Mouse (Mus musculus) limb, embryonic 15.5 days (tissue): ENCODE data around the gene Golt1b. TPM values are rescaled to one million over a fixed set of nuclear protein-coding genes. Genes with fewer than 3 reads are reported as not detected.

Source experiments
- ATAC-seq: fragments of 200-750 bp; cut with Nextera tagmentation; 2 replicates; pipeline ENCODE4 v1.8.0; 2017; ENCODE audit warnings: low read depth, moderate TSS enrichment; ENCODE audit not compliant: insufficient number of reproducible peaks, low FRiP score, low TSS enrichment
- H3K27ac ChIP-seq: fragments of 300-500 bp; sonication (generic); 2 replicates; pipeline ENCODE4 v1.5.1; 2015; ENCODE audit warnings: moderate library complexity, mild to moderate bottlenecking, inconsistent platforms
- H3K27me3 ChIP-seq: fragments of 300-500 bp; sonication (generic); 2 replicates; pipeline ENCODE4 v1.6.1; 2015; ENCODE audit warnings: inconsistent platforms
- H3K36me3 ChIP-seq: fragments of 300-500 bp; sonication (generic); 2 replicates; pipeline ENCODE4 v1.6.1; 2015; ENCODE audit warnings: inconsistent platforms
- H3K4me1 ChIP-seq: fragments of 300-500 bp; sonication (generic); 2 replicates; pipeline ENCODE4 v1.6.1; 2015; ENCODE audit warnings: inconsistent platforms
- H3K4me2 ChIP-seq: fragments of 300-500 bp; sonication (generic); 2 replicates; pipeline ENCODE4 v1.6.1; 2015; ENCODE audit warnings: mild to moderate bottlenecking, inconsistent platforms
- H3K4me3 ChIP-seq: fragments of 300-500 bp; sonication (generic); 2 replicates; pipeline ENCODE4 v1.5.1; 2015; ENCODE audit warnings: mild to moderate bottlenecking, inconsistent platforms
- H3K9ac ChIP-seq: fragments of 300-500 bp; sonication (generic); 2 replicates; pipeline ENCODE4 v1.6.1; 2015; ENCODE audit warnings: inconsistent platforms
- H3K9me3 ChIP-seq: fragments of 300-500 bp; sonication (generic); 2 replicates; pipeline ENCODE4 v1.6.1; 2016; ENCODE audit warnings: inconsistent platforms
- WGBS: fragments of 180-500 bp; shearing (Covaris S2); methylation state at CpG from one replicate; pipeline ENCODE4 v1.1.7; 2015; 5-methylcytosine and 5-hydroxymethylcytosine counted together
- polyA plus RNA-seq: library from polyadenylated mRNA; unstranded; fragments of >200 nt; fragmentation: Nextera tagmentation; extraction: Ambion mirVana; gene quantifications from 2 replicates; pipeline ENCODE4 v1.2.1, GENCODE M21; 2015

Gene Golt1b
- polyA plus RNA-seq, 1 experiment from 2014 or later: 130 TPM

GRCm38 (mm10) chr6:142453311-142453710 is 66.3 kb downstream of the Golt1b start:
- Histone ChIP-seq H3K9me3 (no peaks in the 10 kb centered on the region), H3K27me3 (no peaks in the 10 kb centered on the region)
- 77% methylated on average over 2 of the region's 2 CpGs for WGBS

More at GRCm38 (mm10) chr6:142453311-142453710, 66.3 kb downstream of the Golt1b start:
- H3K9ac ChIP-seq: no peak overlapping the region
- H3K4me2 ChIP-seq: no peak overlapping the region
- no peaks in the 10 kb centered on the region for H3K4me1 ChIP-seq
- H3K4me3 ChIP-seq: no peak overlapping the region
- no peak for ATAC-seq
- H3K36me3 ChIP-seq: no peaks in the 10 kb centered on the region
- H3K27ac ChIP-seq: no peak overlapping the region

Other genes starting within 250 kb of the Golt1b start
- gene Slco1a6, start 178.7 kb upstream of the Golt1b start, polyA plus RNA-seq: 0.31 TPM in 1 of 2 replicates, not detected in the other
- not detected in 2 replicates for gene Iapp, start 88.8 kb upstream of the Golt1b start, polyA plus RNA-seq
- gene Slco1a5, start 64.2 kb upstream of the Golt1b start, polyA plus RNA-seq: 0.56 and 0.78 TPM in 2 replicates
- 15.8 and 16.7 TPM in 2 replicates for gene Pyroxd1, start 41.6 kb upstream of the Golt1b start, polyA plus RNA-seq
- 25.8 and 26.5 TPM in 2 replicates for gene Recql, start 134 bp upstream of the Golt1b start, polyA plus RNA-seq
- gene Spx, start 26.2 kb downstream of the Golt1b start, polyA plus RNA-seq: 0.65 and 0.76 TPM in 2 replicates
- not detected in 2 replicates for gene Gys2, start 85.9 kb downstream of the Golt1b start, polyA plus RNA-seq
- gene Ldhb, start 120.7 kb downstream of the Golt1b start, polyA plus RNA-seq: 183 and 200 TPM in 2 replicates
- gene Kcnj8, start 184.4 kb downstream of the Golt1b start, polyA plus RNA-seq: 11.3 and 17.4 TPM in 2 replicates